Mouse (Mus musculus) T-helper 17 cell (primary cell): ENCODE measurements around the gene Prkra.

Experiments used
- in situ Hi-C, 2 experiments: fragments of 300-600 bp; cut with MboI, MseI; formaldehyde crosslinking; loops; 1 replicate in 1 of 2; 2 replicates in 1 of 2; pipeline ENCODE4 v1.15.1; 2025; ENCODE audit warnings: high pct_unique_total_duplicates in 2 of 2

Prkra gene

GRCm38 (mm10) chr2:76647883-76648570, at the start of gene Prkra, which contains the start of gene Pjvk:
TSS of gene Prkra (minus strand) at chr2:76648015.
TSS of gene Pjvk (plus strand) at chr2:76648476.
- in situ Hi-C loops: no loop called here

GRCm38 (mm10) chr2:76695290-76695689, 47.5 kb upstream of the Prkra start:
- in situ Hi-C loops: loop anchor here in 1 of 2 experiments (10.0 to 25.0 kb wide), 2 partner anchors 320 to 1242 kb away; partner anchors contain the start of gene Cwc22

GRCm38 (mm10) chr2:76693765-76694164, 46.0 kb upstream of the Prkra start:
- in situ Hi-C loops: loop anchor here (5.0 to 25.0 kb wide), 3 partner anchors 319 to 1244 kb away; partner anchors contain the start of gene Cwc22 (in 1 of the 2)

- in situ Hi-C loops: loop anchor here (5.0 to 25.0 kb wide), 3 partner anchors 316 to 1247 kb away; partner anchors contain the start of gene Cwc22 (in 1 of the 2)
Observed at GRCm38 (mm10) chr2:76690436-76691204, 42.8 kb upstream of the Prkra start.

GRCm38 (mm10) chr2:76688162-76688561, 40.3 kb upstream of the Prkra start:
- in situ Hi-C loops: loop anchor here in 1 of 2 experiments (25.0 kb wide), 1 partner anchor 1249 kb away; the partner anchor contains the start of gene Cwc22

- in situ Hi-C loops: loop anchor here in 1 of 2 experiments (25.0 kb wide), 1 partner anchor 1250 kb away; the partner anchor contains the start of gene Cwc22
Observed at GRCm38 (mm10) chr2:76687608-76688007, 39.8 kb upstream of the Prkra start.

GRCm38 (mm10) chr2:76686986-76687385, 39.2 kb upstream of the Prkra start:
- in situ Hi-C loops: loop anchor here in 1 of 2 experiments (25.0 kb wide), 1 partner anchor 1250 kb away; the partner anchor contains the start of gene Cwc22

GRCm38 (mm10) chr2:76682301-76682700, 34.5 kb upstream of the Prkra start:
- in situ Hi-C loops: loop anchor here in 1 of 2 experiments (25.0 kb wide), 1 partner anchor 1255 kb away; the partner anchor contains the start of gene Cwc22

- in situ Hi-C loops: loop anchor here in 1 of 2 experiments (25.0 kb wide), 1 partner anchor 1261 kb away; the partner anchor contains the start of gene Cwc22
Observed at GRCm38 (mm10) chr2:76676401-76677226, 28.8 kb upstream of the Prkra start.

GRCm38 (mm10) chr2:76675949-76676348, 28.1 kb upstream of the Prkra start:
- in situ Hi-C loops: loop anchor here in 1 of 2 experiments (25.0 kb wide), 1 partner anchor 1261 kb away; the partner anchor contains the start of gene Cwc22

GRCm38 (mm10) chr2:76675451-76675850, 27.6 kb upstream of the Prkra start:
- in situ Hi-C loops: loop anchor here in 1 of 2 experiments (25.0 kb wide), 1 partner anchor 1262 kb away; the partner anchor contains the start of gene Cwc22

- in situ Hi-C loops: loop anchor here (5.0 to 25.0 kb wide), 2 partner anchors 308 to 1262 kb away; partner anchors contain the start of genes Cwc22 (in 1 of the 2) and Rbm45 (in 1 of the 2)
Observed at GRCm38 (mm10) chr2:76674725-76675427, 27.1 kb upstream of the Prkra start, which contains the start of gene Plekha3. TSS of gene Plekha3 (plus strand) at chr2:76675281.

- in situ Hi-C loops: loop anchor here in 1 of 2 experiments (5.0 kb wide), 1 partner anchor 306 kb away; the partner anchor contains the start of gene Rbm45
Observed at GRCm38 (mm10) chr2:76673472-76674081, 25.8 kb upstream of the Prkra start.

- in situ Hi-C loops: loop anchor here in 1 of 2 experiments (5.0 kb wide), 1 partner anchor 306 kb away; the partner anchor contains the start of gene Rbm45
Observed at GRCm38 (mm10) chr2:76672966-76673392, 25.2 kb upstream of the Prkra start, which contains the start of gene Fkbp7. TSS of gene Fkbp7 (minus strand) at chr2:76673116.

GRCm38 (mm10) chr2:76672134-76672745, 24.4 kb upstream of the Prkra start:
- in situ Hi-C loops: loop anchor here in 1 of 2 experiments (5.0 kb wide), 1 partner anchor 305 kb away; the partner anchor contains the start of gene Rbm45

GRCm38 (mm10) chr2:76671641-76672040, 23.8 kb upstream of the Prkra start:
- in situ Hi-C loops: loop anchor here in 1 of 2 experiments (5.0 kb wide), 1 partner anchor 304 kb away; the partner anchor contains the start of gene Rbm45

- in situ Hi-C loops: no loop called here
Observed at GRCm38 (mm10) chr2:76667200-76667599, 19.4 kb upstream of the Prkra start.

GRCm38 (mm10) chr2:76665531-76665930, 17.7 kb upstream of the Prkra start:
- in situ Hi-C loops: no loop called here
